Mouse (Mus musculus): ENCODE results near the gene Tmem72. TPM values are rescaled to one million over a fixed set of nuclear protein-coding genes. Genes with fewer than 3 reads are reported as not detected.

Gene Tmem72
- polyA plus RNA-seq, 2 experiments = under 0.01 to 0.01 TPM

GRCm38 (mm10) chr6:116653684-116654454, 62.8 kb downstream of the Tmem72 start:
- Histone ChIP-seq H3K4me2 (ENCODE audit: low read depth) (no peak overlapping the region), H3K27ac (no peak overlapping the region), H3K4me1 (replicated peaks; ENCODE audit: control insufficient read depth in 2 of 2, insufficient read depth in 2 of 2, low read length in 1 of 2) (peaks cover 0 to 3% of the 10 kb centered on the region in 2 experiments; a peak in 2 of 4 replicates), H3K36me3 (replicated peaks; ENCODE audit: control insufficient read depth, insufficient read depth, low read depth) (no peaks in the 10 kb centered on the region), H3K4me3 (ENCODE audit: insufficient read depth in 1 of 2, low read depth in 2 of 2, low read length in 2 of 2) (no peak overlapping the region), H3K27me3 (ENCODE audit: control insufficient read depth, insufficient read depth, low read length) (no peaks in the 10 kb centered on the region), H3K9ac (replicated peaks) (no peak overlapping the region), H3K9me3 (ENCODE audit: control insufficient read depth, low read length) (no peaks in the 10 kb centered on the region)
- DNase-seq (ENCODE audit: low read depth in 3 of 3, low spot score in 3 of 3) (peak in 1 of 3 experiments; percentile 30), ATAC-seq (ENCODE audit: insufficient read depth) (no peak)
- TF ChIP-seq EP300 (IDR thresholded peaks at IDR 0.05; ENCODE audit: low read depth) = no peak
- peak; percentile 68 for TF ChIP-seq CTCF (IDR thresholded peaks at IDR 0.05; ENCODE audit: low read depth)
- 52% methylated on average over 9 of the region's 9 CpGs for WGBS (ENCODE audit: insufficient replicate concordance)

- WGBS (ENCODE audit: insufficient replicate concordance) = 54% methylated on average over 3 of the region's 3 CpGs
- no peaks in the 10 kb centered on the region for H3K9me3 ChIP-seq (ENCODE audit: control insufficient read depth, low read length)
- DNase-seq (ENCODE audit: low read depth in 3 of 3, low spot score in 3 of 3) = no peak
- H3K27ac ChIP-seq = no peak overlapping the region
- no peak for ATAC-seq (ENCODE audit: insufficient read depth)
- TF ChIP-seq EP300 (IDR thresholded peaks at IDR 0.05; ENCODE audit: low read depth) (no peak), CTCF (IDR thresholded peaks at IDR 0.05; ENCODE audit: low read depth) (no peak)
- H3K4me3 ChIP-seq (ENCODE audit: insufficient read depth in 1 of 2, low read depth in 2 of 2, low read length in 2 of 2) = no peak overlapping the region
- H3K4me1 ChIP-seq (replicated peaks; ENCODE audit: control insufficient read depth in 2 of 2, insufficient read depth in 2 of 2, low read length in 1 of 2) = peaks cover 0 to 3% of the 10 kb centered on the region in 2 experiments; a peak in 2 of 4 replicates
- no peak overlapping the region for H3K4me2 ChIP-seq (ENCODE audit: low read depth)
- H3K27me3 ChIP-seq (ENCODE audit: control insufficient read depth, insufficient read depth, low read length) = no peaks in the 10 kb centered on the region
- H3K36me3 ChIP-seq (replicated peaks; ENCODE audit: control insufficient read depth, insufficient read depth, low read depth) = no peaks in the 10 kb centered on the region
- H3K9ac ChIP-seq (replicated peaks) = no peak overlapping the region
Observed at GRCm38 (mm10) chr6:116653191-116653590, 63.5 kb downstream of the Tmem72 start.

- Histone ChIP-seq H3K36me3 (replicated peaks; ENCODE audit: control insufficient read depth, insufficient read depth, low read depth) (no peaks in the 10 kb centered on the region), H3K4me2 (ENCODE audit: low read depth) (peak overlapping the region; percentile 39), H3K9me3 (ENCODE audit: control insufficient read depth, low read length) (no peaks in the 10 kb centered on the region), H3K27me3 (ENCODE audit: control insufficient read depth, insufficient read depth, low read length) (no peaks in the 10 kb centered on the region), H3K4me1 (replicated peaks; ENCODE audit: control insufficient read depth in 2 of 2, insufficient read depth in 2 of 2, low read length in 1 of 2) (peaks cover 0 to 3% of the 10 kb centered on the region in 2 experiments; a peak in 2 of 4 replicates), H3K9ac (replicated peaks) (no peak overlapping the region), H3K4me3 (ENCODE audit: insufficient read depth in 1 of 2, low read depth in 2 of 2, low read length in 2 of 2) (peak overlapping the region in 1 of 2 experiments; percentile 28; a peak in 2 of 4 replicates), H3K27ac (no peak overlapping the region)
- WGBS (ENCODE audit: insufficient replicate concordance) = 36% methylated on average over 20 of the region's 20 CpGs
- DNase-seq (ENCODE audit: low read depth in 3 of 3, low spot score in 3 of 3) (no peak), ATAC-seq (ENCODE audit: insufficient read depth) (no peak)
- no peak for TF ChIP-seq EP300 (IDR thresholded peaks at IDR 0.05; ENCODE audit: low read depth)
- peak; percentile 55 for TF ChIP-seq CTCF (IDR thresholded peaks at IDR 0.05; ENCODE audit: low read depth)
Observed at GRCm38 (mm10) chr6:116651437-116652118, 65.1 kb downstream of the Tmem72 start.

- Histone ChIP-seq H3K27ac (no peak within 1 kb of the TSS), H3K9ac (replicated peaks) (no peak within 1 kb of the TSS), H3K36me3 (replicated peaks; ENCODE audit: control insufficient read depth, insufficient read depth, low read depth) (no peaks in the 10 kb centered on the region), H3K4me1 (replicated peaks; ENCODE audit: control insufficient read depth in 2 of 2, insufficient read depth in 2 of 2, low read length in 1 of 2) (peaks cover 0 to 3% of the 10 kb centered on the region in 2 experiments; a peak in 2 of 4 replicates), H3K4me3 (ENCODE audit: insufficient read depth in 1 of 2, low read depth in 2 of 2, low read length in 2 of 2) (peak within 1 kb of the TSS; percentile 28 to 33), H3K4me2 (ENCODE audit: low read depth) (peak within 1 kb of the TSS; percentile 39), H3K27me3 (ENCODE audit: control insufficient read depth, insufficient read depth, low read length) (no peaks in the 10 kb centered on the region), H3K9me3 (ENCODE audit: control insufficient read depth, low read length) (no peaks in the 10 kb centered on the region)
- ATAC-seq (ENCODE audit: insufficient read depth) (peak; percentile 71), DNase-seq (ENCODE audit: low read depth in 3 of 3, low spot score in 3 of 3) (no peak)
- no peak for TF ChIP-seq CTCF (IDR thresholded peaks at IDR 0.05; ENCODE audit: low read depth)
- no peak for TF ChIP-seq EP300 (IDR thresholded peaks at IDR 0.05; ENCODE audit: low read depth)
- WGBS (ENCODE audit: insufficient replicate concordance) = 6% methylated on average over 6 of the region's 6 CpGs
Observed at GRCm38 (mm10) chr6:116650406-116650805, 66.3 kb downstream of the Tmem72 start, which contains the start of gene Depp1. Depp1 (plus strand) TSS chr6:116650609.

- Histone ChIP-seq H3K4me2 (ENCODE audit: low read depth) (no peak overlapping the region), H3K9ac (replicated peaks) (no peak overlapping the region), H3K27me3 (ENCODE audit: control insufficient read depth, insufficient read depth, low read length) (no peaks in the 10 kb centered on the region), H3K27ac (no peak overlapping the region), H3K4me3 (ENCODE audit: insufficient read depth in 1 of 2, low read depth in 2 of 2, low read length in 2 of 2) (no peak overlapping the region), H3K4me1 (replicated peaks; ENCODE audit: control insufficient read depth in 2 of 2, insufficient read depth in 2 of 2, low read length in 1 of 2) (peaks cover 0 to 3% of the 10 kb centered on the region in 2 experiments; a peak in 2 of 4 replicates), H3K9me3 (ENCODE audit: control insufficient read depth, low read length) (no peaks in the 10 kb centered on the region), H3K36me3 (replicated peaks; ENCODE audit: control insufficient read depth, insufficient read depth, low read depth) (no peaks in the 10 kb centered on the region)
- TF ChIP-seq CTCF (IDR thresholded peaks at IDR 0.05; ENCODE audit: low read depth) (no peak), EP300 (IDR thresholded peaks at IDR 0.05; ENCODE audit: low read depth) (no peak)
- no peak for DNase-seq (ENCODE audit: low read depth in 3 of 3, low spot score in 3 of 3)
- WGBS (ENCODE audit: insufficient replicate concordance) = 39% methylated on average over 7 of the region's 7 CpGs
- ATAC-seq (ENCODE audit: insufficient read depth) = no peak
Observed at GRCm38 (mm10) chr6:116649811-116650210, 66.9 kb downstream of the Tmem72 start.

Measured in liver, embryonic 14.5 days (tissue).